Comparison of ENCODE assay signal across 8 mouse cellular contexts in genomic region chr4:134288397-134289256, GRCm38 (mm10). TPM values are rescaled to one million over a fixed set of nuclear protein-coding genes. Genes with fewer than 3 reads are reported as not detected.
A peak's percentile ranks its signal among the peaks of the same experiment; 100 is the strongest.
DNase-seq lines count a peak whose midpoint lies in the region; ATAC-seq and TF ChIP-seq lines count a peak whose summit lies in the region.

No protein-coding gene starts in this region.

- ATAC-seq in forebrain, embryonic 13.5 days, result no peak
- no peak for ATAC-seq in limb, embryonic 13.5 days (ENCODE audit: low FRiP score, low read depth)

- 50% methylated on average over 11 of the region's 11 CpGs for WGBS in forebrain, embryonic 13.5 days
- WGBS in limb, embryonic 13.5 days, result 26% methylated on average over 11 of the region's 11 CpGs
- WGBS in small intestine, adult 2 months, result 16% methylated on average over 11 of the region's 11 CpGs

- H3K27me3 ChIP-seq in CH12.LX (replicated peaks), result peaks cover 4% of the 10 kb centered on the region
- H3K27me3 ChIP-seq in forebrain, embryonic 13.5 days, result 0 out of 2 replicates have a peak, but pooled peaks cover 7% of the 10 kb centered on the region
- peaks cover 10% of the 10 kb centered on the region for H3K27me3 ChIP-seq in limb, embryonic 13.5 days
- no peaks in the 10 kb centered on the region for H3K27me3 ChIP-seq in small intestine, adult 2 months (ENCODE audit: control insufficient read depth, insufficient read depth, low read length)

- peaks cover 18% of the 10 kb centered on the region for H3K79me2 ChIP-seq in CH12.LX (replicated peaks; ENCODE audit: control insufficient read depth, extremely low read depth, insufficient read depth, poor library complexity, severe bottlenecking)

- no peak for TF ChIP-seq RAD21 in CH12.LX (IDR thresholded peaks at IDR 0.05; ENCODE audit: low read depth, low read length)

- peaks cover 0 to 25% of the 10 kb centered on the region in 2 experiments; a peak in 2 of 4 replicates for H3K4me1 ChIP-seq in CH12.LX (ENCODE audit: control insufficient read depth in 1 of 2, insufficient read depth in 2 of 2)
- peaks cover 25% of the 10 kb centered on the region for H3K4me1 ChIP-seq in forebrain, embryonic 13.5 days
- peaks cover 22% of the 10 kb centered on the region for H3K4me1 ChIP-seq in limb, embryonic 13.5 days
- peaks cover 6% of the 10 kb centered on the region; the same call in 1 of the 2 replicates for H3K4me1 ChIP-seq in small intestine, adult 2 months (ENCODE audit: control insufficient read depth, insufficient read depth, insufficient read length, low read length)

- peaks cover 4 to 13% of the 10 kb centered on the region in 2 experiments for H3K36me3 ChIP-seq in CH12.LX (replicated peaks in 1 of 2; ENCODE audit: control insufficient read depth in 1 of 2, insufficient read depth in 1 of 2, low read length in 1 of 2)
- H3K36me3 ChIP-seq in forebrain, embryonic 13.5 days (ENCODE audit: poor library complexity, severe bottlenecking), result peaks cover 7% of the 10 kb centered on the region
- H3K36me3 ChIP-seq in limb, embryonic 13.5 days, result peaks cover 8% of the 10 kb centered on the region
- peaks cover 4% of the 10 kb centered on the region for H3K36me3 ChIP-seq in small intestine, adult 2 months (ENCODE audit: control insufficient read depth, insufficient read depth, low read length)

- peak overlapping the region; percentile 82 for H3K4me2 ChIP-seq in CH12.LX (ENCODE audit: insufficient read depth, low read depth, poor library complexity, severe bottlenecking)
- H3K4me2 ChIP-seq in forebrain, embryonic 13.5 days, result peak overlapping the region; percentile 79
- peak overlapping the region; percentile 96 for H3K4me2 ChIP-seq in limb, embryonic 13.5 days (replicated peaks)

- H3K9me3 ChIP-seq in CH12.LX (replicated peaks; ENCODE audit: low read length), result no peaks in the 10 kb centered on the region
- no peaks in the 10 kb centered on the region for H3K9me3 ChIP-seq in forebrain, embryonic 13.5 days (replicated peaks)
- H3K9me3 ChIP-seq in limb, embryonic 13.5 days, result no peaks in the 10 kb centered on the region

- DNase-seq in 416B (ENCODE audit: low read depth) (peak; percentile 85), CH12.LX (ENCODE audit: extremely low read depth) (no peak)
- no peak for DNase-seq in urinary bladder, postnatal 25 days (ENCODE audit: low spot score)
- DNase-seq in thymus, postnatal 10 days (ENCODE audit: low spot score in 2 of 2), result no peak
- DNase-seq in frontal cortex, postnatal 10 days (ENCODE audit: low spot score in 2 of 2), result no peak

- no peak for TF ChIP-seq POLR2A in CH12.LX (IDR thresholded peaks at IDR 0.05; ENCODE audit: low read depth, low read length)
- no peak for TF ChIP-seq POLR2A in small intestine, adult 2 months (IDR thresholded peaks at IDR 0.05; ENCODE audit: low read depth, low read length)

- H3K4me3 ChIP-seq in CH12.LX (replicated peaks in 1 of 3; ENCODE audit: low read depth in 2 of 3, low read length in 2 of 3, poor library complexity in 1 of 3), result peak overlapping the region; percentile 78 to 99 (median 94)
- H3K4me3 ChIP-seq in forebrain, embryonic 13.5 days, result peak overlapping the region; percentile 99
- H3K4me3 ChIP-seq in limb, embryonic 13.5 days, result peak overlapping the region; percentile 93
- H3K4me3 ChIP-seq in small intestine, adult 2 months (ENCODE audit: low read depth, low read length), result peak overlapping the region; percentile 7; the same call in 1 of the 2 replicates

- in situ Hi-C loops in CH12.LX (cut with MboI; ENCODE audit: low pct_ligation_motif_present, low pct_unique_long_range_greater_than_20kb, low sequenced_read_pairs), result loop anchor here (5.0 kb wide), 1 partner anchor 41 kb away; the partner anchor contains the start of genes Gm30191 and Zfp593

- dilution Hi-C loops in CH12.LX (cut with MboI; ENCODE audit: extremely low pct_ligation_motif_present, extremely low pct_unique_long_range_greater_than_20kb, low sequenced_read_pairs), result no loop called here

- no peak for TF ChIP-seq EP300 in CH12.LX (IDR thresholded peaks at IDR 0.05; ENCODE audit: low read length)

- H3K27ac ChIP-seq in CH12.LX (ENCODE audit: insufficient read depth, low read depth), result no peak overlapping the region
- H3K27ac ChIP-seq in forebrain, embryonic 13.5 days, result peak overlapping the region; percentile 99
- H3K27ac ChIP-seq in limb, embryonic 13.5 days, result peak overlapping the region; percentile 99; the same call in 1 of the 2 replicates
- peak overlapping the region; percentile 95 for H3K27ac ChIP-seq in small intestine, adult 2 months (ENCODE audit: insufficient read depth, low read depth, low read length)

- peak overlapping the region; percentile 86 for H3K9ac ChIP-seq in CH12.LX (ENCODE audit: insufficient read depth, low read depth)
- peak overlapping the region; percentile 96 for H3K9ac ChIP-seq in forebrain, embryonic 13.5 days
- H3K9ac ChIP-seq in limb, embryonic 13.5 days, result peak overlapping the region; percentile 99

- TF ChIP-seq CTCF in CH12.LX (conservative IDR thresholded peaks at IDR 0.05 in 1 of 2, IDR thresholded peaks at IDR 0.05 in 1 of 2; ENCODE audit: low read depth in 2 of 2, low read length in 2 of 2), result no peak
- TF ChIP-seq CTCF in small intestine, adult 2 months (IDR thresholded peaks at IDR 0.05; ENCODE audit: extremely low read depth, insufficient read length, insufficient replicate concordance, low read depth, low read length), result no peak

TF ChIP-seq in CH12.LX, 34 proteins besides CTCF, POLR2A, EP300 and RAD21:
- no peak for TF ChIP-seq RCOR1 (conservative IDR thresholded peaks at IDR 0.05; ENCODE audit: low read depth, low read length)
- TF ChIP-seq MEF2A (IDR thresholded peaks at IDR 0.05; ENCODE audit: borderline replicate concordance, low read depth, low read length), result no peak
- no peak for TF ChIP-seq ETS1 (conservative IDR thresholded peaks at IDR 0.05; ENCODE audit: low read depth, low read length)
- TF ChIP-seq NRF1 (IDR thresholded peaks at IDR 0.05; ENCODE audit: low read depth, low read length), result no peak

RNA-seq across cellular contexts. Expression of gene Pdik1l, which starts 0.9 kb away (rescaled TPM):
- total RNA-seq in CH12.LX (2012; rRNA removed) (14.6 and 16.1 TPM in 2 replicates), CH12.LX (2014; rRNA removed) (13.7 and 14.8 TPM in 2 replicates)
- 12.1 and 15.6 TPM in 2 replicates for polyA plus RNA-seq in CH12.LX (2012; ENCODE audit: insufficient read length, low read depth)
- 32.4 and 37.3 TPM in 2 replicates for polyA plus RNA-seq in forebrain, embryonic 13.5 days (2015; fragmentation: Nextera tagmentation; extraction: Ambion mirVana)
- 21.7 and 22.6 TPM in 2 replicates for polyA plus RNA-seq in limb, embryonic 13.5 days (2015; fragmentation: Nextera tagmentation; extraction: Ambion mirVana)
- polyA plus RNA-seq in small intestine, adult 2 months (2012; rRNA removed), result 1.4 and 1.6 TPM in 2 replicates

RNA-seq across cellular contexts. Expression of gene Trim63, which starts 26.3 kb away (rescaled TPM):
- 0.25 TPM in 1 of 2 replicates, not detected in the other for total RNA-seq in CH12.LX (2012; rRNA removed)
- 0.16 TPM in 1 of 2 replicates, not detected in the other for total RNA-seq in CH12.LX (2014; rRNA removed)
- polyA plus RNA-seq in CH12.LX (2012; ENCODE audit: insufficient read length, low read depth), result 0.38 and 0.49 TPM in 2 replicates
- 0.16 TPM in 1 of 2 replicates, not detected in the other for polyA plus RNA-seq in forebrain, embryonic 13.5 days (2015; fragmentation: Nextera tagmentation; extraction: Ambion mirVana)
- 5.3 and 6.2 TPM in 2 replicates for polyA plus RNA-seq in limb, embryonic 13.5 days (2015; fragmentation: Nextera tagmentation; extraction: Ambion mirVana)
- 0.46 TPM in 1 of 2 replicates, not detected in the other for polyA plus RNA-seq in small intestine, adult 2 months (2012; rRNA removed)

RNA-seq across cellular contexts. Expression of gene Grrp1, which starts 34.7 kb away (rescaled TPM):
- not detected in 2 replicates for total RNA-seq in CH12.LX (2012; rRNA removed)
- total RNA-seq in CH12.LX (2014; rRNA removed), result not detected in 2 replicates
- polyA plus RNA-seq in CH12.LX (2012; ENCODE audit: insufficient read length, low read depth), result not detected in 2 replicates
- 4.7 and 5.1 TPM in 2 replicates for polyA plus RNA-seq in forebrain, embryonic 13.5 days (2015; fragmentation: Nextera tagmentation; extraction: Ambion mirVana)
- polyA plus RNA-seq in limb, embryonic 13.5 days (2015; fragmentation: Nextera tagmentation; extraction: Ambion mirVana), result 4.7 and 5.3 TPM in 2 replicates
- polyA plus RNA-seq in small intestine, adult 2 months (2012; rRNA removed), result 8.6 and 16.7 TPM in 2 replicates

RNA-seq across cellular contexts. Expression of gene Gm30191, which starts 41.9 kb away (rescaled TPM):
- total RNA-seq in CH12.LX (2012; rRNA removed), result not detected in 2 replicates
- total RNA-seq in CH12.LX (2014; rRNA removed), result not detected in 2 replicates
- polyA plus RNA-seq in CH12.LX (2012; ENCODE audit: insufficient read length, low read depth), result not detected in 2 replicates
- polyA plus RNA-seq in forebrain, embryonic 13.5 days (2015; fragmentation: Nextera tagmentation; extraction: Ambion mirVana), result not detected in 2 replicates
- not detected in 2 replicates for polyA plus RNA-seq in limb, embryonic 13.5 days (2015; fragmentation: Nextera tagmentation; extraction: Ambion mirVana)
- 0.35 TPM in 1 of 2 replicates, not detected in the other for polyA plus RNA-seq in small intestine, adult 2 months (2012; rRNA removed)

RNA-seq across cellular contexts. Expression of gene Zfp593, which starts 43.2 kb away (rescaled TPM):
- 29.1 and 32.3 TPM in 2 replicates for total RNA-seq in CH12.LX (2012; rRNA removed)
- total RNA-seq in CH12.LX (2014; rRNA removed), result 31.2 and 34.7 TPM in 2 replicates
- 27.9 and 28.9 TPM in 2 replicates for polyA plus RNA-seq in CH12.LX (2012; ENCODE audit: insufficient read length, low read depth)
- polyA plus RNA-seq in forebrain, embryonic 13.5 days (2015; fragmentation: Nextera tagmentation; extraction: Ambion mirVana), result 16.6 and 17.2 TPM in 2 replicates
- polyA plus RNA-seq in limb, embryonic 13.5 days (2015; fragmentation: Nextera tagmentation; extraction: Ambion mirVana), result 15.6 and 17.8 TPM in 2 replicates
- 6.4 and 7.2 TPM in 2 replicates for polyA plus RNA-seq in small intestine, adult 2 months (2012; rRNA removed)

Comparison
In these comparisons a context has a peak if more than half of its experiments do, and no peak if none do; other contexts are left out.
1. H3K4me3 ChIP-seq: peak in every context shown above with its lines; median percentile 99 in forebrain, embryonic 13.5 days; 94 in CH12.LX; 93 in limb, embryonic 13.5 days; 7 in small intestine, adult 2 months.